Mouse (Mus musculus) kidney, embryonic 16.5 days (tissue): Measurements from ENCODE around the gene C1qtnf6. TPM values are rescaled to one million over a fixed set of nuclear protein-coding genes. Genes with fewer than 3 reads are reported as not detected.

Experiments used
- ATAC-seq: fragments of 200-750 bp; cut with Nextera tagmentation; 2 replicates; pipeline ENCODE4 v1.8.0; 2017; ENCODE audit warnings: moderate TSS enrichment; ENCODE audit not compliant: low FRiP score, low TSS enrichment
- H3K27ac ChIP-seq: fragments of 300-500 bp; sonication (generic); 2 replicates; pipeline ENCODE4 v1.5.1; 2014; ENCODE audit warnings: low read length
- H3K27me3 ChIP-seq: fragments of 300-500 bp; sonication (generic); 2 replicates; pipeline ENCODE4 v1.6.1; 2014; ENCODE audit warnings: low read length, control low read depth, mixed read lengths; ENCODE audit not compliant: insufficient read depth
- H3K36me3 ChIP-seq: fragments of 300-500 bp; sonication (generic); 2 replicates; pipeline ENCODE4 v1.6.1; 2014; ENCODE audit warnings: low read length, control low read depth, mixed read lengths; ENCODE audit not compliant: insufficient read depth
- H3K4me1 ChIP-seq: fragments of 300-500 bp; sonication (generic); 2 replicates; pipeline ENCODE4 v1.6.1; 2014; ENCODE audit warnings: low read length, control low read depth, mixed read lengths; ENCODE audit not compliant: insufficient read depth
- H3K4me2 ChIP-seq: fragments of 300-500 bp; sonication (generic); replicated peaks from 2 replicates; pipeline ENCODE4 v1.6.1; 2014; ENCODE audit warnings: low read depth, low read length
- H3K4me3 ChIP-seq: fragments of 300-500 bp; sonication (generic); 2 replicates; pipeline ENCODE4 v1.5.1; 2014; ENCODE audit warnings: mild to moderate bottlenecking, low read length
- H3K9ac ChIP-seq: fragments of 300-500 bp; sonication (generic); replicated peaks from 2 replicates; pipeline ENCODE4 v1.6.1; 2014; ENCODE audit warnings: low read length
- H3K9me3 ChIP-seq: fragments of 300-500 bp; sonication (generic); 2 replicates; pipeline ENCODE4 v1.6.1; 2016; ENCODE audit warnings: low read length, control low read depth
- WGBS: fragments of 180-500 bp; shearing (Covaris S2); extraction: QIAGEN DNeasy Blood & Tissue Kit; methylation state at CpG from one replicate; pipeline ENCODE4 v1.1.7; 2014; 5-methylcytosine and 5-hydroxymethylcytosine counted together
- polyA plus RNA-seq: library from polyadenylated mRNA; unstranded; fragments of >200 nt; fragmentation: Nextera tagmentation; extraction: Ambion mirVana; gene quantifications from 2 replicates; pipeline ENCODE4 v1.2.1, GENCODE M21; 2015

The C1qtnf6 gene
- polyA plus RNA-seq, 1 experiment from 2014 or later, result 33.7 TPM

DNA sequence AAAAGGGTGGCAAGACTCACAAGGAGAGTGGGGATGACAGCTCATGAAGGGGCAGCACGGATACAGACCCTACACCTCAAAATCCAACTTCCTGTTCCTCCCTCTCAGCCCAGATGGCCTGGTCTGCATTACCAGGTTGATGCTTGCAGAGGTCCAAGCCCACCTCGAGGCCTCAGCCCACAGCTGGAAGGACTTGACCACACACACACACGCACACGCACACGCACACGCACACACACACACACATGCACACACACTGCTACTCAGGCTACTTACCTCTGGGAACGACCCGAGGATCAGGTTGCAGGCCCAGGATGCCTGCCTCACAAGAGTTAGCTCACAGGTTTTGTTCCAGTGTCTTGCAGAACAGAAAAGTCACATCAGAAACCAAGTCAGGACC is 41.3 kb downstream of the C1qtnf6 start:
- H3K9ac ChIP-seq, result no peak overlapping the region
- no peaks in the 10 kb centered on the region for H3K4me1 ChIP-seq
- no peaks in the 10 kb centered on the region for H3K9me3 ChIP-seq
- no peak overlapping the region for H3K4me3 ChIP-seq
- no peak overlapping the region for H3K4me2 ChIP-seq
- ATAC-seq, result no peak
- H3K36me3 ChIP-seq, result no peaks in the 10 kb centered on the region
- H3K27ac ChIP-seq, result no peak overlapping the region
- H3K27me3 ChIP-seq, result no peaks in the 10 kb centered on the region
- WGBS, result 39% methylated on average over 8 of the region's 8 CpGs

DNA sequence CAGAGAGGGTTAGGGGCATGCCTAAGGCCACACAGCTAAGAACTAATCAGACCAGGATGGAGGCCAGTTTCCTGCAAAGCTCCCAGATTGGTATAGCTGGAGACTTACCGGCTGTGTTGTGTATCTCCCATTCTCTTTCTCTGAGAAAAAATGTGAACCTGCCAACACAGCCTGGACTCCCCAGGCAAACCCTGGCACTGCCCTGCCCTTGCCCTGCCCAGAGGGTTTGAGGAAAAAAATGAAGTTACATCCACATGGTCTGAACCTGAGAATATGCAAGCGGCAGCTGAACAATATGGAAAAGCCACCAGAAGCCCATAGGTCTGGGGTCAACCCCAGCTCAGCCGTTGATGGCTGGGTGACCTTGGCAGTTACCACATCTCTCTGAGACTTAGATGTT is 42.0 kb downstream of the C1qtnf6 start:
- H3K9ac ChIP-seq, result no peak overlapping the region
- H3K4me2 ChIP-seq, result no peak overlapping the region
- H3K36me3 ChIP-seq, result no peaks in the 10 kb centered on the region
- no peaks in the 10 kb centered on the region for H3K4me1 ChIP-seq
- H3K4me3 ChIP-seq, result no peak overlapping the region
- H3K27ac ChIP-seq, result no peak overlapping the region
- no peaks in the 10 kb centered on the region for H3K9me3 ChIP-seq
- 84% methylated on average over 3 of the region's 3 CpGs for WGBS
- ATAC-seq, result no peak
- no peaks in the 10 kb centered on the region for H3K27me3 ChIP-seq

DNA sequence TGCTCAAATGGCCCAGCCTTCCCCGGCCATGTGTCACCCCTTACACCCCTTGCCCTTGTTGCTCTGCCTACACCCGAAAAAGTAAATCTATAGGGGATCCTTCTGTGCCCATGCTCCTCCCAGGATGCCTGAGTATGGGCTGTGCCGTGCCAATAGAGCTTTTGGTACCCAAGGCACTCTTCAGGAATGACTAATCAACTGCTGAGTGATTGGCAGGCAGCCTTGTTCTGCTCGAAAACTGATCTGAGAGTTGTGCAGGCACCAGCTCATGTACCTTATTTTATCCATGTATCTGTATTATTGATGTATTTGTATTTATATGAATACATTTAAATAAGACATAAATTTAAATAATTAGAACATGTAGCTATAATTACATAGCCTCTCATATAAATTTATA is 44.1 kb downstream of the C1qtnf6 start:
- Histone ChIP-seq H3K4me1 (no peaks in the 10 kb centered on the region), H3K4me3 (no peak overlapping the region), H3K9ac (no peak overlapping the region), H3K9me3 (no peaks in the 10 kb centered on the region), H3K4me2 (no peak overlapping the region), H3K27me3 (no peaks in the 10 kb centered on the region), H3K27ac (no peak overlapping the region), H3K36me3 (no peaks in the 10 kb centered on the region)
- WGBS, result 74% methylated on average over 4 of the region's 4 CpGs
- no peak for ATAC-seq

DNA sequence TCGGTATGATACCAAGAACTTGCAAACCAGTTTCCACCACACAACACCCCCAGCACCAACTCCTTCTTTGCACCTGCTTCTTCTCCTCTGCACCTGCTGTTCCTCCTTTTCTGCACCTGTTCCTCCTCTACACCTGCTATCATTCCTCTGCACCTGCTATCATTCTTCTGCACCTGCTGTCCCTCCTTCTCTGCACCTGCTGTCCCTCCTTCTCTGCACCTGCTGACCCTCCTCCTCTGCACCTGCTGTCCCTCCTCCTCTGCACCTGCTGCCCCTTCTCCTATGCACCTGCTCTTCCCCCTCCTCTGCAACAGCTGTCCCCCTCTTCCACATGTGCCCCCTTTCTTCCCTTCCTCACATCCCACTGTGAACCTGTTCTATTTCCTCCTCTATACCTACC is 44.7 kb downstream of the C1qtnf6 start:
- 80% methylated on average over 1 of the region's 1 CpGs for WGBS
- Histone ChIP-seq H3K4me2 (no peak overlapping the region), H3K36me3 (no peaks in the 10 kb centered on the region), H3K9me3 (no peaks in the 10 kb centered on the region), H3K4me1 (no peaks in the 10 kb centered on the region), H3K27ac (no peak overlapping the region), H3K9ac (no peak overlapping the region), H3K27me3 (no peaks in the 10 kb centered on the region), H3K4me3 (no peak overlapping the region)
- ATAC-seq, result no peak

DNA sequence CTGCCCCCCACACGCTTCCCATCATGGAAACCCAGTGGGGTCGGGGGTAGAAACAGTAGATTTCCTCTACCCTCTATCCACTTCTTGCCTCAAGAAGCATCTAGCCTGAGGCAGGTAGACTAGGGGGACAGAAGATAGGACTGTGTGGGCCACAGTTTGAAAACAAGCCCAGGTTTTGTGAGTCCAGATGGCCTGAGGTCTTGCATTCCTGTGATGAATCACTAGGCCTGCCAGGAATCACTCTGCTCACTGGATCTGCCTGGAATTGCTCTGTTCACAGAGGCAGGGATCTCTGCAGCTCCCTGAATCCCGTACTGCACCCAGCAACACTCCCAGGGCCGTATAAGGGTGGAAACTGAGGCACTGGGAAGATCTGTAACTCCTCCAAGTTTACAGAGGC is 47.9 kb downstream of the C1qtnf6 start:
- H3K4me1 ChIP-seq, result no peaks in the 10 kb centered on the region
- H3K4me2 ChIP-seq, result no peak overlapping the region
- H3K9me3 ChIP-seq, result no peaks in the 10 kb centered on the region
- H3K36me3 ChIP-seq, result no peaks in the 10 kb centered on the region
- no peak overlapping the region for H3K4me3 ChIP-seq
- H3K9ac ChIP-seq, result no peak overlapping the region
- WGBS, result 72% methylated on average over 4 of the region's 4 CpGs
- ATAC-seq, result no peak
- no peak overlapping the region for H3K27ac ChIP-seq
- no peaks in the 10 kb centered on the region for H3K27me3 ChIP-seq

DNA sequence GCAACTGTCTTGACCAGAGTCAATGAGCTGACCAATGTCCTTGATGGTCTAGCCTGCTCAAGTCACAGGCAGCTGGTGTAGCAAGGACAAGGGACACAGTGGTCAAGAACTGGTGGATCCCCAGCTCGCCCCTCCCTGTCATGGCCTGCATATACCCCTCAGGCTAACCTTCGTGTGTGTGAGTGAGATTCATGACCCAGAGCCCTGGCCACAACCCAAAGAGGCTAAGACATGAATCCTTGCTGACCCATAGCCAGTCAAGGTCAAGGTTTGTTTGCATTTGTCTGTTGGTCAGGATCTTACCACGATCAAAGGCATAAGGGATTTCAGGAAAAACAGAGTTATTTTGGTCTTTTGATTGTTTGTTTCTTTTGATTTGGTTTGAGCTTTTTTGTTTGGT is 48.7 kb downstream of the C1qtnf6 start:
- no peak overlapping the region for H3K9ac ChIP-seq
- no peak overlapping the region for H3K27ac ChIP-seq
- no peaks in the 10 kb centered on the region for H3K36me3 ChIP-seq
- no peaks in the 10 kb centered on the region for H3K27me3 ChIP-seq
- ATAC-seq, result no peak
- no peak overlapping the region for H3K4me3 ChIP-seq
- H3K4me1 ChIP-seq, result no peaks in the 10 kb centered on the region
- H3K9me3 ChIP-seq, result no peaks in the 10 kb centered on the region
- H3K4me2 ChIP-seq, result no peak overlapping the region
- WGBS, result 34% methylated on average over 3 of the region's 3 CpGs

DNA sequence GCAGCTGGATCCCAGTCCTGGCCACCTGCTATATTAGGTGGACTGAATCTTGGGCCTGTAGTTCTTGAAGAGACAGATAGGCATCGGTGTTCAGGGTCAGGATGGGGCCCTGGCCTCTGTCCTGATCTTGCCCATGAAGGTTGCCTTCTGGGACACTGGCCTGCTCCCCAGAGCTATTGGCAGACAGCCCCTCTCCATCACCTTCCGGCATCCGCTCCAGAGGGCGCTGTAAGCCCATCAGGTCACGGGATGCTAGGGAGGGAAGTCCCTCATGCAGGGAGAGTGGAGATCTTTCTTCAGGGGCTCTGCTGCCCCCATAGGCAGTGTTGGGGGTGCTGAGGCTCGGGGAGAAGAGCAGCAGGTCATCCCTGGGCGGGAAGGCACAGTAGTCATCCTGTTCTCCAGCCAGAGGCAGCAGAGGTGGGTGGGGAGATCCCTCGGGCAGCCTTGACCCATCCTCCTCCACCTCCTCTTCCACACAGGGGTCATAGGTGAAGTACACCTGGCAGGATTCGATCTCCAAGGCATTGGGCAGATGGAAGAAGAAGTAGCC is 49.7 kb downstream of the C1qtnf6 start:
- Histone ChIP-seq H3K4me2 (no peak overlapping the region), H3K4me3 (no peak overlapping the region)
- no peak for ATAC-seq

DNA sequence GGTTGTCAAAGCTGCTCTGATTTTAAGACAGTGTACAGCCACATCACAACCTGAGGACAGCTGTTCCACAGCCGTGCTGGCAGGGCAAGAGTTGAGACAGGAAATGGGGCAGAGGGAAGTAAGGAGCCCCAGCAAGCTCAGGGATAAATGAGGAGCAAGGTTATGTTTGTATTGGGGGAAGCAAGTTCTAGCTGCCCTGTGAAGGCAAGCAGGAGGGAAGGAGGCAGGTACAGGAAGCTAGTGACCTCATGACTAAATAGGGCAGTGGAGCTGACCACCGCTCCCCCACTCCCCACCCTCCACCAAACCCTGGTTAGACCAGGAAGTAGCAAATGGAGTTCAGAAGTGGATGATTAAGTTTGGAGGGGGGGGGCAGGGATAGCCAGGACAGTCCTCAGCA is 50.2 kb downstream of the C1qtnf6 start:
- Histone ChIP-seq H3K27me3 (no peaks in the 10 kb centered on the region), H3K9ac (no peak overlapping the region), H3K27ac (no peak overlapping the region), H3K36me3 (no peaks in the 10 kb centered on the region), H3K4me2 (no peak overlapping the region), H3K4me3 (no peak overlapping the region), H3K9me3 (no peaks in the 10 kb centered on the region), H3K4me1 (no peaks in the 10 kb centered on the region)
- 48% methylated on average over 2 of the region's 2 CpGs for WGBS
- no peak for ATAC-seq

More for the DNA sequence above, 49.7 kb downstream of the C1qtnf6 start:
- no peaks in the 10 kb centered on the region for H3K9me3 ChIP-seq
- no peaks in the 10 kb centered on the region for H3K4me1 ChIP-seq
- 59% methylated on average over 9 of the region's 9 CpGs for WGBS
- no peak overlapping the region for H3K9ac ChIP-seq
- no peak overlapping the region for H3K27ac ChIP-seq
- H3K36me3 ChIP-seq, result no peaks in the 10 kb centered on the region
- H3K27me3 ChIP-seq, result no peaks in the 10 kb centered on the region

DNA sequence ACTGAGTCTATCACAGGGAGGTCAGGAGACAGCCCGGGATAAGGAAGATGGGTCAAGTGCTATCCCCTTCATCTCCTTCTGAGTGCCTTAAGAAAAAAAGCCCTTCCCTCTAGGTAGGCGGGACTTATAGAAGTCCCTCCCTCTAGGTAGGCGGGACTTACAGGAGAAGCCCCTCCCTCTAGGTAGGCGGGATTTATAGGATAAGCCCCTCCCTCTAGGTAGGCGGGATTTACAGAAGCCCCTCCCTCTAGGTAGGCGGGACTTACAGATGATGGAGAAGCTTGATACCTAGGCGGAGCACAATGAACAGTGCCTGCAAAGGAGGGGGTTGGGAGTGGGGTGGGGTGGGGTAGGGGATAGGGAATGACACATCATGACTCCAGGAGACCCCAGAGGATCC is 51.1 kb downstream of the C1qtnf6 start:
- Histone ChIP-seq H3K36me3 (no peaks in the 10 kb centered on the region), H3K4me2 (no peak overlapping the region), H3K4me1 (no peaks in the 10 kb centered on the region), H3K27me3 (no peaks in the 10 kb centered on the region), H3K27ac (no peak overlapping the region), H3K9me3 (no peaks in the 10 kb centered on the region), H3K9ac (no peak overlapping the region), H3K4me3 (no peak overlapping the region)
- ATAC-seq, result no peak
- WGBS, result 75% methylated on average over 7 of the region's 7 CpGs

DNA sequence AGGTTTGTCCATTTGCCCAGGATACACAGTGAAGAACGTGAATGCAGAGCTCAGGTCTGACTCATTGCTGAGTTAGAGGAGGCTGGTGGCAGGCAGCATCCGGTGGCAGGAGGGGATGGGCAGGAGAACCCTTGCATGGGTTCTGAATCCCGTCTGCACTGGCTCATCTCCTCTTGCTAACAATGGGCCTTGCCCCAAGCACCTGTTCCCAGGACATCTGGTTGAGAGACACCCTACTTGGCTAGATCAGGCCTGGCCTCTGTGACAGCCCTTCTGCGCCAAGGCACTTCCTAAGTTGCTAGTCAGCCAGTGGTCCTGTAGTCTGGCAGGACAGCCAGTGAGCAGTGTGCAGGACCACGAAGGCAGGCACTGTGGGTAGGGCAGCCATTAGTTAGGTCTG is 51.7 kb downstream of the C1qtnf6 start:
- H3K4me2 ChIP-seq, result no peak overlapping the region
- H3K4me1 ChIP-seq, result no peaks in the 10 kb centered on the region
- no peak overlapping the region for H3K4me3 ChIP-seq
- H3K27ac ChIP-seq, result no peak overlapping the region
- H3K36me3 ChIP-seq, result no peaks in the 10 kb centered on the region
- no peak for ATAC-seq
- no peak overlapping the region for H3K9ac ChIP-seq
- WGBS, result 74% methylated on average over 5 of the region's 5 CpGs
- H3K9me3 ChIP-seq, result no peaks in the 10 kb centered on the region
- no peaks in the 10 kb centered on the region for H3K27me3 ChIP-seq
